Mouse (Mus musculus): ENCODE measurements around the gene Cideb.

The Cideb gene

GRCm38 (mm10) chr14:55722438-55722945 lies 35.8 kb downstream of the Cideb start:
- DNase-seq (ENCODE audit: inconsistent ontology term): no peak

- peak; percentile 94 for DNase-seq (ENCODE audit: inconsistent ontology term)
These were observed 36.4 kb downstream of the Cideb start, which contains the start of gene Rabggta for GRCm38 (mm10) chr14:55721700-55722437. Gene Rabggta, minus strand, starts transcription at chr14:55722263.

DNA sequence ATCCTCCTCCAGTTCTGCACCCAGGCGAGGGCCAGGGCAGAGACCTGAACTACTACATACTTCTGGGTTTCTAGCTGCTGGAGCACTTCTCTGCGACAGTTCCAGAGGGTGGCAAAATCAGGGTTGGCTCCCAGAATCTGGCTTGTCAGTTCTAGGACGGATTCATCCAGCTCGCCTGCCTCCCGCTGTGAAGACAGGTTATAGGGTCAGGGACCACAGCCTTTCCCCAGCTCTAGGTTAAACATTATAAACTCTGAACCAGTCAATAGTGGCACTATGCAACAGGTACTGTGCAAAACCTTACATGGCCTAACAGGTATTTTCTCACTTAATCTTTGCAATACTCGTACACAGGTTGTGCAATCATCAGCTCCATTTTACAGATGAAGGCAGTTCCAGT lies 37.2 kb downstream of the Cideb start:
- DNase-seq (ENCODE audit: inconsistent ontology term): no peak

GRCm38 (mm10) chr14:55720666-55721065 lies 37.6 kb downstream of the Cideb start:
- no peak for DNase-seq (ENCODE audit: inconsistent ontology term)

GRCm38 (mm10) chr14:55719737-55720136 lies 38.5 kb downstream of the Cideb start:
- no peak for DNase-seq (ENCODE audit: inconsistent ontology term)

DNA sequence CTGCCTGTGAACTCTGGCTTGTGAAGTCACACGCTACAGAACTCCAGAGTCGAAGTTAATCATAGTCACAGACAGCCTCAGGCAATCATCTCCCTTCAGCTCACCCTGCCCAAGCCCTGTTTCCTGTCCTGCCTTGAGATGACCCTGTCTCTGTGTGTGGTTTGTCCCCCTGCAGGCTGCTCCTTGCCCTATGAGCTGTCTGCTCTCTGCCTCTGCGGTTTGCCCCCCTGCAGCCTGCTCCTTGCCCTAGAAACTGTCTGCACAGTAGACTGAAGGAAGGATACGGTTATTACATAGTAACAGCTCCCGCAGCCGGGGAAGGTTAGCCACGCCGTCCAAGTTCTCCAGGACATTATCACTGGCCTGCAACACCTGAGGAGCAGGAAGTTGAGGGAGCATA lies 41.4 kb downstream of the Cideb start:
- DNase-seq (ENCODE audit: inconsistent ontology term): no peak

- DNase-seq (ENCODE audit: inconsistent ontology term): no peak
These were observed 42.0 kb downstream of the Cideb start for GRCm38 (mm10) chr14:55716271-55716670.

DNA sequence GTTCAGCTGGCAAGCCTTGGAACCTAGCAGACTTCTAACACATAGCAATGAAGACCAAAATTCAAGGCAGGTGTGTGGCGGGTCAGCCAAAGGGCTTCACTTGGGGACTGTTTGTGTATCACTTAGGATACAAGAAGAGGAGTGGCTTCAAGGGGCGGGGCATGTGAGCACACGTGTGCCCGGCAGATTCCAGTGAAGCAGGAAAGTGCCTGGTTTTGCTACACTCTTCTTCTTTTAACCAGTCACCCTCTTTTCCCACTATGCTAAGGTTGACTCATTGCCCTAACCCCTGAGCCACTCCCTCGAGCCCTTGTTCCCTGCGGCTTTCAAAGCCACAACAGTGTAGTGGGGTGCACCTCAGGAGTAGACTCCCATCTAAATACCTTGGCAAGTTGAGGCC lies 43.4 kb downstream of the Cideb start:
- no peak for DNase-seq (ENCODE audit: inconsistent ontology term)

GRCm38 (mm10) chr14:55713729-55714122 lies 44.5 kb downstream of the Cideb start, which contains the start of gene Tgm1:
Gene Tgm1, minus strand, starts transcription at chr14:55713926.
- DNase-seq (ENCODE audit: inconsistent ontology term): no peak

GRCm38 (mm10) chr14:55713007-55713728 lies 45.1 kb downstream of the Cideb start:
- DNase-seq (ENCODE audit: inconsistent ontology term): no peak

DNA sequence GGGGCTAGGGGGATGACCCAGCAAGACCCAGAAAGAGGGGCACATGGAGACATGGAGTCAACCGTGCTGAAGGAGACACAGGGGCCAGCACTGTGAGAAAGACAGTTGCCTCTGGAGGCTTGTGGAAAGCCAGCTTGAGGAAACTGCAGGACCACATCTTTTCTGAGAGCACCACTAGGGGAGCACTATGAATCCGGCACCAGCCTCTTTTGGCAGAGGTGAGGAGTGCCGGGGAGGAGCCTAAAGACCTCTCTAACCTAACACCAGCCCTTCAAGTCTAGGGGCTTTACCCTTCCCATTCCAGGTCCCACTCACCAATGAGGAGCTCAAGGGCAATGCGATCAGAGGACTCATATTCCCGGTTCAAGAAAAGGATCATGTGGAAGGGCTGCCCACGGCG lies 46.5 kb downstream of the Cideb start:
- DNase-seq (ENCODE audit: inconsistent ontology term): no peak

DNA sequence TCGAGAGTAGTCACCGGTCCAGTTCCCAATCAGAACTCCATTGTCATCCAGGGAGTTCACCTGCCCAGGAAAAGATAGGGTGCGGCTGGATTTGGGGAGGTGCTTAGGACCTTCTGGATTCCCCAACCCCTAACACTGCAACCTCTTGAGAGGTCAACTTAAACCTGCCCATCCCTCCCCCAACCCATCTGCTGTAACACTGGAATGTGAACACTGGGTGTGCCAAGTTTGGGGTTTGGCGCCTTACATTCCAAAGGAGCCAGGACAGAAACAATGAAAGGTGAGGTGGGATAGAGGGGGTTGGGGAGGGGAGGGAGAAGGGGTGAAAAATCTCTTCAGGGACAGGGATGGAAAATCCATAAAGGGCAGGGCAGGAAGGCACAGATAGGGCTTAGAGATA lies 48.7 kb downstream of the Cideb start:
- no peak for DNase-seq (ENCODE audit: inconsistent ontology term)

DNA sequence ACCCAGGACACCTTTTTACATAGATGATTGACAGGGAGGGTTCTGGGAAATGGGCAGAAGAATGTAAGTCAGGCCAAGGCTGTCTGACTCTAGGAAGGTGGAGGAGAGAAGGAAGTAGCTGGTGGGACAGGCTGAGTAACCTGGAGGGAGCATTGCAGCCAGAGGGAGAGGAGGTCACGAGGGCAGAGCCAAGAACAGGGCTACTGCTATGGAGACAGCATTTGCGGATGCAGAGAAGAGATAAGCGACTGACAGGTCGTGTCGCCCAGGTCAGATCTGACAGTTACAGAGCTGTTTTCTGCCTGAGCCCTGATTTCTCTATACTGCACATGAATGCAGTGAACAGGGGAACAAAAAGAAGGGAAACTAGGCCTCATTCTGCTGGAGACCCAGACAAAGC lies 50.9 kb downstream of the Cideb start:
- no peak for DNase-seq (ENCODE audit: inconsistent ontology term)

DNA sequence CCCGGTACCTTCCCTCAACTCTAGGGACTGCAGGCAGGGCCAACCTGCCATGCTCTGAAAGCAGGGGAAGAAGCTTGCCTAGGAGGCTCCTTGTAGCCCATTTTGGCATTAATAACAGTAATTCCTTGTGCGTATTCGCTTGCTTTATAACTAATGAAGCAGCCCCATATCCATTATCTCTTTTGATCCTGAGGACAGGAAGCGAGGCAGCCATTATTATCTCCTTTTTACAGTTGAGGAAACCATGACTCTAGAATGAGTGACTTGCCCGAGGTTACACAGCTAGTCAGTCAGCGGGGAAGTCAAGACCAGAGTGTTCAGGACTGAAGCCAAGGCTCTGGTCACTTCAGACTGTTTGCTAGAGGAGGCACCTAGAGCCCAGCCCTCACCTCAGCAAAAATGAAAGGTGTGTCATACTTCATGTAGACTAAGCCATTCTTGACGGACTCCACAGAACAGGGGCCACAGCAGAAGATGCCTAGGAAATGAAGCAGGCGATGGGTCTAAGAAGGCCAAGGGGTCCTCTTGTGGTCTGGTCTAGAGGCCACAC lies 52.1 kb downstream of the Cideb start:
- DNase-seq (ENCODE audit: inconsistent ontology term): no peak

All from Muller cell, postnatal 12 days (primary cell).